Mouse (Mus musculus) activated CD4-positive, CD25-positive, alpha-beta regulatory T cell (primary cell): ENCODE measurements around the gene Il17rc. TPM values are rescaled to one million over a fixed set of nuclear protein-coding genes. Genes with fewer than 3 reads are reported as not detected.

Experiments
- polyA plus RNA-seq, 2 experiments: library from polyadenylated mRNA; unstranded; fragments of 100-300 nt; shearing (Covaris generic); gene quantifications; one replicate each; pipeline ENCODE4 v1.2.1; 2017

Il17rc gene
- polyA plus RNA-seq = under 1 TPM; 0.36 to 0.42 TPM

GRCm38 (mm10) chr6:113471297-113471936, at the start of gene Il17rc:
Il17rc (plus strand) TSS chr6:113471427.

GRCm38 (mm10) chr6:113435664-113436205, 35.5 kb upstream of the Il17rc start, which contains the start of gene Cidec:
Cidec (minus strand) TSS chr6:113435760.

DNA sequence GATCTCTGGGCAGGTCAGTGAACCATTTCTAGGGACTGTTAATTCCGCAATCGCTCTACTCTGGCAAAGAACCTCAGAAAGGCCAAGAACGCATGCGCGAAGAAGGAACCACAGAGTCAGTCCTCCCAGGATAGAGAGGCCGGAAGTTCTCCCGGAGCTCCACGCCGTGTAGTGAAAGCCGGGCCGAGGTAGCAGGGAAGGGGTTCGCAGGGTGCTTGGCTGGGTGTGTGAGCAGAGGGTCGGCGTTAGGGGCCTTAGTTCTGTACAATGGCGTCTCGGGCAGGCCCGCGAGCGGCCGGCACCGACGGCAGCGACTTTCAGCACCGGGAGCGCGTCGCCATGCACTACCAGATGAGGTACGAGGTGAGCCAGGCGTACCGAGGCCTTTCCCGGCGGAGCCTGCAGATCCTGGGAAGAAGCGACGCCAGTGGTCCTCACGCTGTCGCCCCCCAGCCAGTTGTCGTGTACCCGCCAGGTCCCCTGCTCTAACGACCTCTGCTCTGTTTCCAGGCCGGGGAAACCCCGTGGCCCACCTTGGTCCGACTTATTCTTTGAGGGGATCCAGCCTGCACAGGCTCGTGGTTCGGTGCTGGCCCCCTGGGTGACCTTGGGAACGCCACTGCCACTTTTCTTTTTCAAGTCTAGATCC, 28.7 kb upstream of the Il17rc start, which contains the start of gene Jagn1:
Jagn1 (plus strand) TSS at position 128 of the 649 bp plus-strand sequence.

GRCm38 (mm10) chr6:113457952-113458534, 13.2 kb upstream of the Il17rc start, which contains the start of gene Il17re:
Il17re (plus strand) TSS chr6:113458484.

GRCm38 (mm10) chr6:113483100-113483615, 11.9 kb downstream of the Il17rc start, which contains the start of gene Creld1:
Creld1 (plus strand) TSS chr6:113483297.

DNA sequence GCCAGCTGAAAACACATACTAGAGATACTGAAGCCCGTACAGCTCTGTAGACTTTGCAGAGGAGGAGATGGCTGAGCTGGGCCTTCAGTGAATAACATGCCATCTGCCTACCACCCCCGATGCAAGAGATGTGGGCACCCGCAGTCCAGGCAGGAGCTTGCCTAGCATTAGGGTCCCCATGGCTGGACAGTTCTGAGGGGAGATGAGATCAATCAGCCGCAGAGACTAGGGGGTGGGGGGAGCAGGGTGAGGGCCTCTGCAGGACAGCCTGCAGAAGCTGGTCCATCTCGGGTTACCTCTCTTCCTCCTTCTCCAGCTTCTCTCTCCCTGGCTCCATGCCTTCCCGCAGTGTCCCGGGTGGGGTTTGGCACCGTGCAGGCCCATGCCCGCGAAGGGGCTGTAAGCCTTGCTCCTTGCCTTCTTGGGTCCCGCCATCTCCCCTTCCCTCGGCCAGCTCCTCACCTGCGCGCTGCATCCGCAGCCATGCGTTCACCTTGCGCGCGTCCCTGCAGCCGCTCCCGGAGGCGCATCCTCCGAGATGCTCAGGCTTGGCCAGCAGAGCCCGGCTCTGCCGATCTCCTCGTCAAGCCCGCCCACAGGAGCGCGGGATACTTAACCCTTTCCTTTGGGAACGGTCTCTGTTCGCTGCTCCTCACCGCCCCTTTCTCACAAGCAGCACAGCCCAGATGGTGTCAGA, 30.3 kb downstream of the Il17rc start, which contains the start of gene Prrt3:
Prrt3 (minus strand) TSS at position 544 of the 697 bp plus-strand sequence.

GRCm38 (mm10) chr6:113530932-113531839, 60.0 kb downstream of the Il17rc start, which contains the start of the genes Emc3 and Fancd2:
Emc3 (minus strand) TSS chr6:113531652.
Fancd2 (plus strand) TSS chr6:113531682.

Other genes with a start within 250 kb of the Il17rc start
- gene Mtmr14, start 233.6 kb upstream of the Il17rc start, polyA plus RNA-seq = 10 to 100 TPM; 29.7 to 54.1 TPM
- under 1 TPM; 0.11 to 0.31 TPM for gene Cpne9, start 189.1 kb upstream of the Il17rc start, polyA plus RNA-seq
- gene Brpf1, start 164.3 kb upstream of the Il17rc start, polyA plus RNA-seq = 10 to 100 TPM; 36.5 to 38.2 TPM
- gene Ogg1, start 144.5 kb upstream of the Il17rc start, polyA plus RNA-seq = 10 to 100 TPM; 11.2 to 12.0 TPM
- gene Camk1, start 127.4 kb upstream of the Il17rc start, polyA plus RNA-seq = 1 to 10 TPM; 2.5 to 3.8 TPM
- gene Tada3, start 93.5 kb upstream of the Il17rc start, polyA plus RNA-seq = 10 to 100 TPM; 41.1 to 54.4 TPM
- 100 to 1,000 TPM; 462 to 693 TPM for gene Arpc4, start 93.3 kb upstream of the Il17rc start, polyA plus RNA-seq
- gene Ttll3, start 82.2 kb upstream of the Il17rc start, polyA plus RNA-seq = 10 to 100 TPM in 1 of 2 experiments, 1 to 10 TPM in 1; 9.7 to 15.2 TPM
- gene Rpusd3, start 52.1 kb upstream of the Il17rc start, polyA plus RNA-seq = 10 to 100 TPM; 14.5 to 22.2 TPM
- gene Cidec, start 35.7 kb upstream of the Il17rc start, polyA plus RNA-seq = under 1 TPM in 1 of 2 experiments, not detected in 1; 0.93 TPM
- gene Jagn1, start 28.9 kb upstream of the Il17rc start, polyA plus RNA-seq = 10 to 100 TPM; 43.6 to 54.2 TPM
- gene Il17re, start 12.9 kb upstream of the Il17rc start, polyA plus RNA-seq = under 1 TPM; 0.21 to 0.69 TPM
- 1 to 10 TPM; 5.9 to 8.9 TPM for gene Creld1, start 11.9 kb downstream of the Il17rc start, polyA plus RNA-seq
- under 1 TPM; 0.31 to 0.48 TPM for gene Prrt3, start 30.5 kb downstream of the Il17rc start, polyA plus RNA-seq
- 10 to 100 TPM; 92.2 to 98.0 TPM for gene Emc3, start 60.2 kb downstream of the Il17rc start, polyA plus RNA-seq
- 1 to 10 TPM; 4.3 to 4.5 TPM for gene Fancd2, start 60.3 kb downstream of the Il17rc start, polyA plus RNA-seq
- gene Fancd2os, start 129.3 kb downstream of the Il17rc start, polyA plus RNA-seq = not detected
- gene Brk1, start 133.3 kb downstream of the Il17rc start, polyA plus RNA-seq = 100 to 1,000 TPM; 245 to 260 TPM
- gene Vhl, start 152.5 kb downstream of the Il17rc start, polyA plus RNA-seq = 10 to 100 TPM; 28.5 to 32.0 TPM
- 10 to 100 TPM; 27.6 to 42.3 TPM for gene Irak2, start 167.0 kb downstream of the Il17rc start, polyA plus RNA-seq
- gene Tatdn2, start 225.6 kb downstream of the Il17rc start, polyA plus RNA-seq = 10 to 100 TPM in 1 of 2 experiments, 1 to 10 TPM in 1; 9.4 to 11.4 TPM
- gene Ghrl, start 248.5 kb downstream of the Il17rc start, polyA plus RNA-seq = 1 to 10 TPM in 1 of 2 experiments, not detected in 1; 1.3 TPM